Mouse (Mus musculus) embryo, embryonic 11.5 days (tissue): ENCODE measurements around the gene Apbb1.
A peak's percentile ranks its signal among the peaks of the same experiment; 100 is the strongest.

Experiments used
- DNase-seq: peaks from one replicate; pipeline ENCODE4 v3.0.0-alpha.2; 2012; ENCODE audit warnings: low read depth, low spot score

Apbb1 gene

GRCm38 (mm10) chr7:105570756-105571155, 10.7 kb downstream of the Apbb1 start:
- no peak for DNase-seq

- DNase-seq: no peak
These were observed 11.6 kb downstream of the Apbb1 start for GRCm38 (mm10) chr7:105569512-105570496.

GRCm38 (mm10) chr7:105568988-105569471, 12.4 kb downstream of the Apbb1 start:
- peak; percentile 23 for DNase-seq

- no peak for DNase-seq
These were observed 12.9 kb downstream of the Apbb1 start for GRCm38 (mm10) chr7:105568583-105568982.

GRCm38 (mm10) chr7:105565071-105565836, 16.2 kb downstream of the Apbb1 start:
- no peak for DNase-seq

GRCm38 (mm10) chr7:105563367-105563766, 18.1 kb downstream of the Apbb1 start:
- no peak for DNase-seq

- DNase-seq: no peak
These were observed 19.1 kb downstream of the Apbb1 start for GRCm38 (mm10) chr7:105562317-105562716.

- no peak for DNase-seq
These were observed 22.4 kb downstream of the Apbb1 start for GRCm38 (mm10) chr7:105559016-105559415.

GRCm38 (mm10) chr7:105557671-105558070, 23.8 kb downstream of the Apbb1 start:
- DNase-seq: no peak

- no peak for DNase-seq
These were observed 25.0 kb downstream of the Apbb1 start for GRCm38 (mm10) chr7:105556406-105556805.

GRCm38 (mm10) chr7:105555571-105555970, 25.9 kb downstream of the Apbb1 start:
- no peak for DNase-seq

- DNase-seq: peak; percentile 80
These were observed 27.1 kb downstream of the Apbb1 start, which contains the start of gene Smpd1 for GRCm38 (mm10) chr7:105554212-105554942. Gene Smpd1, plus strand, starts transcription at chr7:105554360.

- no peak for DNase-seq
These were observed 27.8 kb downstream of the Apbb1 start for GRCm38 (mm10) chr7:105553456-105554211.

GRCm38 (mm10) chr7:105549035-105549434, 32.4 kb downstream of the Apbb1 start:
- peak; percentile 53 for DNase-seq

- no peak for DNase-seq
These were observed 33.5 kb downstream of the Apbb1 start for GRCm38 (mm10) chr7:105547970-105548369.

GRCm38 (mm10) chr7:105545986-105546385, 35.5 kb downstream of the Apbb1 start:
- DNase-seq: no peak

- no peak for DNase-seq
These were observed 47.3 kb downstream of the Apbb1 start for GRCm38 (mm10) chr7:105534162-105534561.

GRCm38 (mm10) chr7:105528094-105528493, 53.4 kb downstream of the Apbb1 start:
- no peak for DNase-seq

GRCm38 (mm10) chr7:105527306-105527937, 54.0 kb downstream of the Apbb1 start:
- no peak for DNase-seq

- no peak for DNase-seq
These were observed 57.2 kb downstream of the Apbb1 start for GRCm38 (mm10) chr7:105524222-105524621.
